Mouse (Mus musculus) hindlimb bud, embryonic 11.5 days (tissue): ENCODE measurements around the gene Lingo3.
"Not testable (repeated sequence)": the region's sequence is repeated elsewhere in the genome, so short reads cannot be mapped to it uniquely, and the experiment has no call there.

Experiments used
- DNase-seq: peaks from one replicate; pipeline ENCODE4 v3.0.0-alpha.2; 2012; ENCODE audit warnings: low read depth, low spot score; ENCODE audit errors: extremely low spot score

Gene Lingo3

DNA sequence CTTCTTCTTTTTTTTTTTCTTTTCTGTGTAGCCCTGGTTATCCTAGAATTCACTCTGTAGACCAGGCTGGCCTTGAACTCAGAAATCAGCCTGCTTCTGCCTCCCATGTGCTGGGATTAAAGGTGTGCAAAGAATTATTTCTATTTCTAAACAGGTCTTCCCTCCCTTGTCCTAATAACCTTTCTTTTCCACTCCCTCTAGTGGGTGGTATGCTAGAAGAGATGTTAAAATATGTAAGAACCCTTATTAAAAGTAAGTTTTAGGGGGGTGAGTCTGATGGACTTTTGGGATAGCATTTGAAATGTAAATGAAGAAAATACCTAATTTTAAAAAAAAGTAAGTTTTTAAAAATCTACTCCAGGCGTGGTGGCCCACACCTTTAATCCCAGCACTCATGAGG, 20.5 kb downstream of the Lingo3 start:
- no peak for DNase-seq

GRCm38 (mm10) chr10:80822528-80822927, 21.3 kb downstream of the Lingo3 start:
- no peak for DNase-seq

DNA sequence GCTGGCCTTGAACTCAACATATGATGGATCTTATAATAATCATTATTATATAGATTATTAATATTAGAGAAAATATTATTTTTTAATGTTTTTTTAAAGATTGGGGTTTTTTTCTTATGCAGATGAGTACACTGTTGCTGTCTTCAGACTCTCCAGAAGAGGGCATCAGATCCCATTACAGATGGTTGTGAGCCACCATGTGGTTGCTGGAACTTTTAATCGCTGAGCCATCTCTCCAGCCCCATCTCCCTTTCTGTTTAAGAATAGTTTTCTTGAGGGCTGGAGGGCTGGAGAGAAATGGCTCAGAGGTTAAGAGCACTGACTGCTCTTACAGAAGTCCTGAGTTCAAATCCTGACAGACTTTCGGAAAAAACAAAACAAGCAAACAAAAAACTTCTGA, 21.8 kb downstream of the Lingo3 start:
- no peak for DNase-seq

DNA sequence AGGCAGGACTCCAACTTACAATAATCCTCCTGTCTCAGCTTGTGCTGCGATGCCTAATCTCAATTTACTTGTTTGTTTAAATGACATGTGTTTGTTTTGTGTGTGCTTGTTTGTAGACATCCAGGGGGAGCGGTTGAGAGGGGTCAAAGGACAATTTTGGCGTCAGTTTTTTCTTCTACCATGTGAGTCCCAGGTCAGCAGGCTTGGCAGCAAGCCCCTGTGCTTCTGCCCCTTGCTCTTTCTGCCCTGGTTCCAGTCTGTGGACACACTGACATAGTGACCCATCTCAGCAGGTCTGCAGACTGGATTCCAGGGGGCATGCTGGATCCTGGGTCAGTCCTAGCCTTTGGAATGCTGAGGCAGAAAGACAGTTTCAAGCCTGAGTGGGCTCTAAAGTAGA, 24.4 kb downstream of the Lingo3 start:
- no peak for DNase-seq

DNA sequence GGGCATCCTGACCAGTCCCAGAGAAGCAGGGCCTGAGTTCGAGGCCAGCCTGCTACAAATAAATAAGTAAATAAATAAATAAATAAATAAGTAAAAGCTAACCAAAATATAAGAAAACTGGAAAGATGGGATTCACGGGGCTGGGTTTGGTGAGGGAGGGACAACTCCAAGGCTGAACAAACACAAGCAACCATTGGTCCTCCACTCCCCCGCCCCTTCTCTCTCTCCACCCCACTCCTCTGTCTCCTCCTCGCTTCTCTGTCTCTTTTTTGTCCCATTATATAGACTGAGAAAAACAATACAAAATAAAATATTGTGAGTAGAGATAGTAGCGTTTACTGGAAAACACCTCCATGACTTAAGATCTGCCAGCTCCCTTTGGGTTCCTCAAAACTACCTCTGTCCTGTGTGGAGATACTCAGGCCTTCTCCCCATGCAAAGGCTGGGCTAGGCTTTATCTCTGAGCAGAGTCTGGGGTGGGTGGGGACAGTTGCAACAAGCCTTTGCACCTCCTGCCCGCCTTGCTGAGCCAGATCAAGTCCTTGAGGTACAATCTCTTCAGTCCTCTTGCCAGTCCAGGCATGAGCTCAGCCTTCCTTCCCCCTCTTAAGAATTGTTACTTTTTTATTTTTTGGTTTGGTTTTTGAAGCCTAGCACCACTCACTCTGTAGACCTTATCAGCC, 25.1 kb downstream of the Lingo3 start:
- DNase-seq, result no peak

GRCm38 (mm10) chr10:80817955-80818354, 25.9 kb downstream of the Lingo3 start:
- not testable (repeated sequence) for DNase-seq

DNA sequence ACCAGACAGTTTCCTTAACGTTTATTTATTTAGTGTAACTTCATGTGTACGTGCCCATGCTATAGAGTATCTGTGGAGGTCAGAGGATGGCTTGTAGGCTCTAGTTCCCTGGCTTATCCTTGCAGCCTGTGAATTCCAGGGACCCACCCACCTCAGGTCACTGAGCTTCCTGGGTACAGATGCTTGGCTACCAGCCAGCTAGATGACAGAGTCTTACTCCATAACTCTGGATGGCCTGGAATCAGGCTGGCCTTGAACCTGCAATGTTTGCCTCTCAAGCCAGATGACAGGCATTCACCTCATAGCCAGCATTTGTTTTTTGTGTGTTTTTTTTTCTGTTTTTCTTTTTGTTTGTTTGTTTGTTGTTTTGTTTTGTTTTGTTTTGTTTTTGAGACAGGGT, 26.7 kb downstream of the Lingo3 start:
- DNase-seq, result no peak

DNA sequence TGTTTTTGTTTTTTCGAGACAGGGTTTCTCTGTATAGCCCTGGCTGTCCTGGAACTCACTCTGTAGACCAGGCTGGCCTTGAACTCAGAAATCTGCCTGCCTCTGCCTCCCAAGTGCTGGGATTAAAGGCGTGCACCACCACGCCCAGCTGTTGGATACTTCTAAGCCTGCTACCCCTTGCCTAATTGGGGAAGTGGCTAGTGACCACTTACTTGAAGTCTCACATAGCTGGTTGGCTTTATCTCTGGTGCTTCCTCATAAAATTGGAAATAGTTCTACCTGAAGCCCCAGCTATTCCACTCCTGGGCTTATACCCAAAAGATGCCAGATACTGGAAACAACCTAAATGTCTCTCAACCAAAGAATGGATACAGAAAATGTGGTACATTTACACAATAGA, 27.5 kb downstream of the Lingo3 start:
- not testable (repeated sequence) for DNase-seq

DNA sequence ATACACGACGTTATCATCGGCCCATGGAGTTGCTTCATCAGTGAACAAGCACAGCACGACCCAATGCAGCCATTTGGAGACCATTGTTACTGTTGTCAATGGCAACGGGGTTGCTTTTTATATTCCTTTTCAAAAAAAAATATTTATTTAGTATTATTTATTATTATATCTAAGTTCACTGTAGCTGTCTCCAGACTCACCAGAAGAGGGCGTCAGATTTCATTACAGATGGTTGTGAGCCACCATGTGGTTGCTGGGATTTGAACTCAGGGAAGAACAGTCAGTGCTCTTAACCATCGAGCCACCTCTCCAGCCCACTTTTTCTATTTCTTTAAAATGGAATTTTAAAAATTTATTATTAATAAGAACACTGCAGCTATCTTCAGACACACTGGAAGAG, 29.0 kb downstream of the Lingo3 start:
- no peak for DNase-seq

- DNase-seq, result no peak
Observed at GRCm38 (mm10) chr10:80813366-80813765, 30.5 kb downstream of the Lingo3 start, which contains the start of gene Jsrp1. Gene Jsrp1, minus strand, starts transcription at chr10:80813498.

DNA sequence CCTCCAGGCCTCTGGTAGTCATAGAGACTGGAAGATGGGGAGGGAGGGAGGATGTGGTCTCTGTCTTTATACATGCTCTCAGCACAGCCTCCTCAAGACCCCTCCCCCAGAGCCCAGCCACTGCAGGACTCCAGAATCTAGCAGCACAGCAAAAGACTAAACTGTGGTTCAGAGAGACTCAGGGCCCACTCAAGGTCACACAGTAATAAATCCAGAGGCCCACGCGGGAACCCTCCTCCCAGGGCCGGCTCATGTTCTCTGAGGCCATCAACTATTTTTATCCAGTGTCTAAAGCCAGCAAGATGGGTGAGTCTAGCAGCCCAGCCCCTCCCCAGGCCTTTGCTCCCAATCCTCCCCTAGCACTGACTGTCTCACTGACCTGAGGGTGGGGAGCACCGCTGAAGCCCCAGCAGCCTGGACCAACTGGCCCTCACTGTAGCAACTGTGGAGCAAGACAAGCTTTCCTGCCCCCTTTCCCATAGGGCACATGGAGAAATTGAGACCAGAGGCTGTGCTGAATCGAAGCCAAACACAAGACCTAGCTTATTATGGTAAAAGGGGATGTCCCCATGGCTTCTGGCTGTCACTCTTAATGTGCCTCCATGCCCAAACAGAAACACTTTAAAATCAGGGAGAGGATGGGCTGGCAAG, 31.3 kb downstream of the Lingo3 start:
- no peak for DNase-seq

- DNase-seq, result no peak
Observed at GRCm38 (mm10) chr10:80810084-80810483, 33.8 kb downstream of the Lingo3 start.

- no peak for DNase-seq
Observed at GRCm38 (mm10) chr10:80808985-80809632, 34.7 kb downstream of the Lingo3 start.

DNA sequence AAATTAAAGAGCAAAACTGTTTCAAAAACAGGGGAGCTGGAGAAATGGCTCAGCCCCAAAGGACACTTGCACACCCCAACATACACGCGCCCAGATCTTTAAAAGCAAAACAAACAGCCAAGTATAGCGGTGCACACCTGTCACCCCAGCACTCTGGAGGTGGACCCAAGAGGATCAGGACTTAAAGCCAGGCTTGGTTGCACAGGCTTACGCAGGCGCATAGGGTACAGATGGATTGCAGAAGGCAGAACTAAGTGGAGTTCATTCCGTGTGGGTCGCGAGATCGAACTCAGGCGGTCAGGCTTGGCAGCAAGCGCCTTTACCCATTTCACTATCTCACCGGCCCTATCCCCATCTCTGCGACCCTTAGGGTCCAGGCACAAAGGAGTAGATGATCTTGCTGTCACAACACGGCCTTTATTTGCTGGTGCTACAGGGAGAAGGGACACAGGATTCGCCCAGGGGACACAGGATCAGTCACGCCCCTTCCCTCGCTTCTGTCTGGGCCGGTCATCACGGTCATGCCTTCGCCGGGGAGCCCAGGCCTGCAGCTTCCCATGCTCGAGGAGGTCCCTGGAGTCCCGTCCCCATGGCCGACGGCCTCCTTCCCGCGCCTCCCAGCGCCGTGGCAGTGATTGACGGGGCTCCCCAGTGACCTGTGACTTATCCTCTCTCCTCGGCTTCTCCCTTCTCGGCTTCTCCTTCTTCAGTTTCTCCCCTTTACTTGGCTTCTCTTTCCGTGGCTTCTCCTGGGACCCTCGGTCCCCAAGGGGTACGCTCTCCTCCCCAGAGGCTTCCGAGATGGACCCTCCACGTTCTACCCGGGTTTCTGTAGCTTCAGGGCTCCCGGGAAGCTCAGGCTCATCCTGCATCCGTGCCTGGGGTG, 35.5 kb downstream of the Lingo3 start:
- DNase-seq, result no peak

- no peak for DNase-seq
Observed at GRCm38 (mm10) chr10:80807057-80807627, 36.7 kb downstream of the Lingo3 start.

DNA sequence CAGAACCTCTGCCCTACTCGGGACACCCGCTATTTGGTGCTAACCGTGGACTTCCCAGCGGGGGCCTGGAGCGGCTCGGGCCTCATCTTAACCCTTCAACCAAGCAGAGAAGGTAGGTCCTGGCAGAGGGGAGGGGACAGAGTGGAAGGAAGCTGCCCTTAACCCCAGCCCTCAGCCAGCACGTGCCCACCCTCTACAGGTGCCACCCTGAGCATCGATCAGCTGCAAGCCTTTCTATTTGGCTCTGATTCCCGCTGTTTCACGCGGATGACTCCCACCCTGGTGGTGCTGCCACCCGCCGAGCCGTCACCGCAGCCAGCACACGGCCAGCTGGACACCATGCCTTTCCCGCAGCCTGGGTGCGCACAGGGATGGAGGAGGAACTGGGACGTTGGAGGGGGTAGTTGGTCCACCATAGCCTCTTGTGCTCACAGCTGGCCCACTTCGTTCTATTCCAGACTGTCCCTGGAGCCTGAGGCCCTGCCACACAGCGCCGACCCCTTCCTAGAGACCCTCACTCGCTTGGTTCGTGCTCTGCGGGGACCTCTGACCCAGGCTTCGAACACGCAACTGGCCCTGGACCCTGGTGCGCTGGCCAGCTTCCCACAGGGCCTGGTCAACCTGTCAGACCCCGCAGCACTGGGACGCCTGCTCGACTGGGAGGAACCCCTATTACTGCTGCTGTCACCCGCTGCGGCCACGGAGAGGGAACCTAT, 37.3 kb downstream of the Lingo3 start:
- DNase-seq, result no peak

GRCm38 (mm10) chr10:80805925-80806324, 37.9 kb downstream of the Lingo3 start:
- DNase-seq, result no peak

DNA sequence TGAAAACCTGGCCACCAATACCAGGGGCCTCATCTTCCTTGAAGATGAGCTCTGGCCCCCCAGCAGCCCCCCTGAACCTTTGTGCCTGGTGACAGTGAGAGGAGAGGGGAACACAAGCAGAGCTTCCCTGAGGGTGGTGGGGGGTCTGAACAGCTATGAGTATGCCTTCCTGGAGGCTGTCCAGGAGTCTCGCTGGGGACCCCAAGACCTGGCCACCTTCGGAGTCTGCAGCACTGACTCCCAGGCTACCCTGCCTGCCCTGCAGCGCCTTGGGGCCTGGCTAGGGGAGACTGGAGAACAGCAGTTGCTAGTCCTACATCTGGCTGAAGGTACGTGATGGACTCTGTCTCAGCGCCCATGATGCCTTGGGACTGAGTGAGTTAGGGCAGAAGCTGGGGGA, 38.5 kb downstream of the Lingo3 start:
- no peak for DNase-seq

DNA sequence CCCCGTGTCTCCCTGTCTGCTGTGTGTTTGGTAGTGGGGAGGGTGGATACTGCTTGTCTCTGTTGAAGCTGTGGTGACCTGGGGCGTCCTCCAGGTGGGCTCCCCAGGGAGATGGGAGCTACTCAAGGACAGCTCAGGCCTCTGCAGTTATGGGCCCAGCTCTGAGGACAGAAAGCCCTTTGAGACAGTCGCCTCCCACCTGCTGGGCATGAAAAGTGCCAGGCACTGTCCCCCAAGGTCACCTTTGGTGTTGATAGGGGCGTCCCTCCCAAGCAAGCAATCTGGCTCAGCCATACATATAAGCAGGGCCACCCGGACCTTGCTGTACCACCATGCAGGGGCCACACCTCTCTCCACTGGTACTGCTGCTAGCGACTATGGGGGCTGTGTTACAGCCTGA, 38.9 kb downstream of the Lingo3 start, which contains the start of gene Amh:
Amh (plus strand) TSS at position 328 of the 400 bp plus-strand sequence.
- DNase-seq, result no peak

- no peak for DNase-seq
Observed at GRCm38 (mm10) chr10:80804340-80804739, 39.5 kb downstream of the Lingo3 start.
